Mouse (Mus musculus) midbrain, postnatal 0 days (tissue): ENCODE data around the gene Serpinb12. TPM values are rescaled to one million over a fixed set of nuclear protein-coding genes. Genes with fewer than 3 reads are reported as not detected.
"Not testable (repeated sequence)": the region's sequence is repeated elsewhere in the genome, so short reads cannot be mapped to it uniquely, and the experiment has no call there.

ENCODE experiments used
- ATAC-seq: fragments of 200-750 bp; cut with Nextera tagmentation; 2 replicates; pipeline ENCODE4 v1.8.0; 2017; ENCODE audit warnings: moderate number of reproducible peaks, mild to moderate bottlenecking, moderate TSS enrichment, moderate library complexity; ENCODE audit not compliant: low FRiP score
- DNase-seq: peaks from one replicate; pipeline ENCODE4 v3.0.0-alpha.2; 2015; ENCODE audit warnings: low spot score
- H3K27ac ChIP-seq: fragments of 300-500 bp; sonication (generic); 2 replicates; pipeline ENCODE4 v1.5.1; 2014; ENCODE audit warnings: low read depth, mild to moderate bottlenecking, low read length, mixed read lengths
- H3K27me3 ChIP-seq: fragments of 300-500 bp; sonication (generic); 2 replicates; pipeline ENCODE4 v1.6.1; 2014; ENCODE audit warnings: low read length, control low read depth, mixed read lengths; ENCODE audit not compliant: insufficient read depth
- H3K36me3 ChIP-seq: fragments of 300-500 bp; sonication (generic); 2 replicates; pipeline ENCODE4 v1.6.1; 2014; ENCODE audit warnings: low read length, control low read depth, mixed read lengths; ENCODE audit not compliant: insufficient read depth
- H3K4me1 ChIP-seq: fragments of 300-500 bp; sonication (generic); 2 replicates; pipeline ENCODE4 v1.6.1; 2014; ENCODE audit warnings: mild to moderate bottlenecking, control low read depth, antibody characterized with exemption, low read length, mixed read lengths; ENCODE audit not compliant: insufficient read depth
- H3K4me2 ChIP-seq: fragments of 300-500 bp; sonication (generic); 2 replicates; pipeline ENCODE4 v1.6.1; 2014; ENCODE audit warnings: low read depth, mild to moderate bottlenecking, low read length, mixed read lengths; ENCODE audit not compliant: poor library complexity, severe bottlenecking
- H3K4me3 ChIP-seq: fragments of 300-500 bp; sonication (generic); 2 replicates; pipeline ENCODE4 v1.5.1; 2014; ENCODE audit warnings: low read depth, mild to moderate bottlenecking, low read length, moderate library complexity
- H3K9ac ChIP-seq: fragments of 300-500 bp; sonication (generic); replicated peaks from 2 replicates; pipeline ENCODE4 v1.6.1; 2014; ENCODE audit warnings: mild to moderate bottlenecking, low read length, moderate library complexity, mixed read lengths; ENCODE audit not compliant: poor library complexity, severe bottlenecking
- H3K9me3 ChIP-seq: fragments of 300-500 bp; sonication (generic); 2 replicates; pipeline ENCODE4 v1.6.1; 2016; ENCODE audit warnings: low read length, control low read depth
- CTCF ChIP-seq: IDR thresholded peaks from 2 replicates; pipeline ENCODE4 v1.5.1; 2016; ENCODE audit warnings: antibody characterized with exemption, mild to moderate bottlenecking
- WGBS: fragments of 180-500 bp; shearing (Covaris S2); extraction: QIAGEN DNeasy Blood & Tissue Kit; methylation state at CpG from one replicate; pipeline ENCODE4 v1.1.7; 2014; 5-methylcytosine and 5-hydroxymethylcytosine counted together
- polyA plus RNA-seq: library from polyadenylated mRNA; unstranded; fragments of >200 nt; fragmentation: Nextera tagmentation; extraction: Ambion mirVana; gene quantifications from 2 replicates; pipeline ENCODE4 v1.2.1, GENCODE M21; 2015
- total RNA-seq: library from RNA; depleted of rRNA; stranded (reverse); fragments of >200 nt; gene quantifications from 2 replicates; pipeline ENCODE4 v1.2.3, GENCODE M21; 2014; rRNA removed

The Serpinb12 gene
- 0.27 TPM in 1 of 2 replicates, not detected in the other for total RNA-seq
- polyA plus RNA-seq, result not detected in 2 replicates

- 78% methylated on average over 6 of the region's 6 CpGs for WGBS
- no peaks in the 10 kb centered on the region for H3K4me1 ChIP-seq
Measured at GRCm38 (mm10) chr1:106934265-106934664, at the start of gene Serpinb12. Gene Serpinb12 (plus strand): TSS chr1:106934449.

GRCm38 (mm10) chr1:106895142-106895541, 39.1 kb upstream of the Serpinb12 start:
- not testable (repeated sequence) for H3K27ac ChIP-seq, H3K9ac ChIP-seq, H3K4me2 ChIP-seq, H3K36me3 ChIP-seq, H3K4me1 ChIP-seq, H3K9me3 ChIP-seq, H3K4me3 ChIP-seq, H3K27me3 ChIP-seq, DNase-seq, ATAC-seq

More at GRCm38 (mm10) chr1:106934265-106934664, at the start of gene Serpinb12:
- H3K27ac ChIP-seq, result no peak within 1 kb of the TSS
- no peaks in the 10 kb centered on the region for H3K27me3 ChIP-seq
- no peak within 1 kb of the TSS for H3K4me2 ChIP-seq
- no peak for DNase-seq
- H3K36me3 ChIP-seq, result no peaks in the 10 kb centered on the region
- no peaks in the 10 kb centered on the region for H3K9me3 ChIP-seq
- no peak within 1 kb of the TSS for H3K9ac ChIP-seq
- H3K4me3 ChIP-seq, result no peak within 1 kb of the TSS
- no peak for ATAC-seq
- no peak for TF ChIP-seq CTCF

GRCm38 (mm10) chr1:106901406-106901805, 32.8 kb upstream of the Serpinb12 start:
- no peak overlapping the region for H3K9ac ChIP-seq
- peak; percentile 69 for TF ChIP-seq CTCF
- no peaks in the 10 kb centered on the region for H3K9me3 ChIP-seq
- no peaks in the 10 kb centered on the region for H3K4me1 ChIP-seq
- H3K36me3 ChIP-seq, result no peaks in the 10 kb centered on the region
- WGBS, result 38% methylated on average over 4 of the region's 4 CpGs
- no peak overlapping the region for H3K27ac ChIP-seq
- DNase-seq (peak; percentile 53), ATAC-seq (no peak)
- H3K4me2 ChIP-seq, result no peak overlapping the region
- H3K4me3 ChIP-seq, result no peak overlapping the region
- no peaks in the 10 kb centered on the region for H3K27me3 ChIP-seq

GRCm38 (mm10) chr1:106931954-106932353, 2.3 kb upstream of the Serpinb12 start:
- TF ChIP-seq CTCF, result no peak
- H3K4me2 ChIP-seq, result no peak overlapping the region
- DNase-seq, result no peak
- 87% methylated on average over 4 of the region's 4 CpGs for WGBS
- no peaks in the 10 kb centered on the region for H3K9me3 ChIP-seq
- H3K4me1 ChIP-seq, result no peaks in the 10 kb centered on the region
- H3K9ac ChIP-seq, result no peak overlapping the region
- H3K4me3 ChIP-seq, result no peak overlapping the region
- no peaks in the 10 kb centered on the region for H3K36me3 ChIP-seq
- H3K27ac ChIP-seq, result no peak overlapping the region
- no peak for ATAC-seq
- H3K27me3 ChIP-seq, result no peaks in the 10 kb centered on the region

- Histone ChIP-seq H3K9ac (no peak overlapping the region), H3K4me3 (no peak overlapping the region), H3K27ac (no peak overlapping the region), H3K4me1 (no peaks in the 10 kb centered on the region), H3K36me3 (no peaks in the 10 kb centered on the region), H3K4me2 (no peak overlapping the region), H3K27me3 (no peaks in the 10 kb centered on the region), H3K9me3 (no peaks in the 10 kb centered on the region)
- DNase-seq, result no peak
- TF ChIP-seq CTCF, result no peak
- ATAC-seq, result no peak
Measured at GRCm38 (mm10) chr1:106933658-106934057, 591 bp upstream of the Serpinb12 start.

- 85% methylated on average over 1 of the region's 1 CpGs for WGBS
- DNase-seq (no peak), ATAC-seq (no peak)
- no peak for TF ChIP-seq CTCF
- Histone ChIP-seq H3K4me1 (no peaks in the 10 kb centered on the region), H3K9me3 (no peaks in the 10 kb centered on the region), H3K4me3 (no peak overlapping the region), H3K27me3 (no peaks in the 10 kb centered on the region), H3K27ac (no peak overlapping the region), H3K4me2 (no peak overlapping the region), H3K9ac (no peak overlapping the region), H3K36me3 (no peaks in the 10 kb centered on the region)
Measured at GRCm38 (mm10) chr1:106947217-106947616, 13.0 kb downstream of the Serpinb12 start.
